Mouse (Mus musculus): ENCODE results near the gene Ppp2r5e. TPM values are rescaled to one million over a fixed set of nuclear protein-coding genes. Genes with fewer than 3 reads are reported as not detected.

Gene Ppp2r5e
- 42.5 TPM for polyA plus RNA-seq (2017; shearing (Covaris generic))

DNA sequence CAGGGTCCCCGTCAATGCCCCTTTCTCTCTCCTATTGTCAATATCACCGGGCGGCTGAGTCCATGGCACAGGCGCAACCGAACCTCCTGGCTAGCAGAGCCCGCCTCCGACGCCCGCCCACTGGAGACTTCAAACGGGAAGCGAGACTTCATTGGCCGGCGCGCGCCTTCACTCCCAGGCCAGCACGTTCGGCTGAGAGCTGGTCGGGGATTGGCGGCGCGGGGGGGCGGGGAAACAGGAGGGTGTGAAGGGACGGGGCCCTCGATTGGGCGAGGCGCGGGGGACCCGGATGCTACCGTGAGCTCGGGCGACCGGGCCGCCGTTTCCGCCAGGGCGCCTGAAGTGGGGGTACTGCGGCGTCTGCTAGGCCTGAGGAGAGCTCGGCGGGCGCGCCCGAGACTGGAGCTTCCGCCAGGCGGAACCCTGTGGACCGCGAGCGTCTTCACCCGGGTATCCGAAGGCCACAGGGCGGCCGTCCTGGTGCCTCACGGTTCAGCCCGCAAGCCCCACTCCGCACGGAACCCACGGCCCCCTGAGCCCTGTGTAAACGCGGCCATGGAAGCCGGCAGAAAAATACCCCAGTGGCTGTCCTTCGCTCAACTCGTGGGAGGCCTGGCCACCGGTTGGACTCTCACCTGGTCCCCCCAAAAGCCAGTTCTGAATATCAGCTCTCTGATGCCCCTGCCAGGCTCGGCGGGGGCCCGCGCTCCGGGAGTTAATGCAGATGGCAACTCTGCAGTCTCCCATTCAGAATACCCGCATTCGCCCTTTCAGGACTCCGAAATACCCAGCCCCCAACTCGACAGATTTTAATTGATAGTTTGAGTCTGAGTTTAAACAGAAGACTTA, at the start of gene Ppp2r5e:
Gene Ppp2r5e, minus strand, starts transcription at position 92 of the 849 bp plus-strand sequence.

DNA sequence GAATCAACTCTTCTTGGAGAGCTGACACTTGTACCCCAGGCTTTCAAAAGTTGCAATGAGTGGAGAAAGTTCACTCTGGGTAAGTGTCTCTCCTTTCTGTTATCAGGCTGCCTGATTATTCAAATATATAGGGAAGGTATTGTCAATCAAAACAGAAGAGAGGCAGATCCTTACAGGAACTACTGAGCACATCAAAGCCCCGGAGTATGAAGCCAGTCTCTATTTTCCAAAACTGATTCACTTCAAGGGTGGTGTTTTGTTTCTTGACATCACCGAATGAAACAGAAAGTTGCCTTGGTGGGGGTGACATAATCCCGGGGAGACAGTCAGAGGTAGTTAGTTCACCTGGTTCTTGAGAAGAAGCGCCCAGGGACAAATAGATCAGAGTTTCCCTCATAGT, 179.4 kb downstream of the Ppp2r5e start, which contains the start of gene Gphb5:
Gene Gphb5, minus strand, starts transcription at position 101 of the 400 bp plus-strand sequence.

Other genes with a start within 250 kb of the Ppp2r5e start
- gene Gphb5, start 179.5 kb downstream of the Ppp2r5e start, polyA plus RNA-seq (2017; shearing (Covaris generic)) = not detected
- gene Wdr89, start 73.3 kb upstream of the Ppp2r5e start, polyA plus RNA-seq (2017; shearing (Covaris generic)) = 6.9 TPM
- gene Sgpp1, start 139.5 kb upstream of the Ppp2r5e start, polyA plus RNA-seq (2017; shearing (Covaris generic)) = 60.1 TPM
- gene Syne2, start 221.9 kb upstream of the Ppp2r5e start, polyA plus RNA-seq (2017; shearing (Covaris generic)) = 25.2 TPM